Mouse (Mus musculus) ovary, adult 18-20 months (tissue): ENCODE data around the gene Chd9.
A peak's percentile ranks its signal among the peaks of the same experiment; 100 is the strongest.

Experiments used
- DNase-seq: peaks from one replicate; pipeline ENCODE4 v3.0.0; 2022; ENCODE audit warnings: low spot score, mixed read lengths

Gene Chd9

GRCm38 (mm10) chr8:90839725-90840714, 11.9 kb downstream of the Chd9 start:
- DNase-seq, result peak; percentile 29

DNA sequence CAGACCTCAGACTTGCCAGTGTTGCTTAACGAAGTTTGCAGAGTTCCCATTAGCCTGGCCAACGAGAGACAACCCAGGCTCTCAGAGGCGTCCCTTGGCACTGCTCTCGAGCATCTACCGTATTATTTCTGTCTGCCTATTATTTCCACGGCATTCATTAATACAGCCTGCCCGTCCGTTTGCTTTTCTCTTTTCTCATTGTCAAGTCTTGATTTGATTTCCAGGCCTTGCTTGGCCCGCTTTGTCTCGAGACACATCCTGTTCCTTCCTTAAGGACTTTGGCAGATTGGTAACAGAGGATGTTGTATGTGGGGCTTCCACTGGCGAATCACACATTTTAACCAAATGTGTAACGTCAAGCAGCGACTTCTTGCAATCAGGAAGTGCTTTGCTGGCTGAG, 13.2 kb downstream of the Chd9 start:
- no peak for DNase-seq

DNA sequence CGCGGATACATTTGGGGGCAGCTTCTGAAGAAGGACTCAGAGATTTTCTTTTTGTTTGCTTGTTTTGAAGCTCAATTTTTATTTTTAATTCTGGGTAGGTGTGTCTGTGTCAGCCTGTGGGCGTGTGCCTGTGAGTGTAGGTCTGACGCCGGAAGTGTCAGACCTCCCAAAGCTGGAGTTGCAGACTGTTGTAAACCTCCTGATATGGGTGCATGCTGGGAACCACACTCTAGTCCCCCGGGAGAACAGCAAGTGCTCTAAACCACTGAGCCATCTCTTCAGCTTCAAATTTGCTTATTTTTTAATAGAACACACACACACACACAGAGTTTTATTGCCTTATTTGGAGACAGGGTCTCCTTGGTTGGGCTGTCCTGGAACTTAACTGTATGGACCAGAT, 15.0 kb downstream of the Chd9 start:
- DNase-seq, result no peak

GRCm38 (mm10) chr8:90844179-90844967, 16.2 kb downstream of the Chd9 start:
- DNase-seq, result no peak

DNA sequence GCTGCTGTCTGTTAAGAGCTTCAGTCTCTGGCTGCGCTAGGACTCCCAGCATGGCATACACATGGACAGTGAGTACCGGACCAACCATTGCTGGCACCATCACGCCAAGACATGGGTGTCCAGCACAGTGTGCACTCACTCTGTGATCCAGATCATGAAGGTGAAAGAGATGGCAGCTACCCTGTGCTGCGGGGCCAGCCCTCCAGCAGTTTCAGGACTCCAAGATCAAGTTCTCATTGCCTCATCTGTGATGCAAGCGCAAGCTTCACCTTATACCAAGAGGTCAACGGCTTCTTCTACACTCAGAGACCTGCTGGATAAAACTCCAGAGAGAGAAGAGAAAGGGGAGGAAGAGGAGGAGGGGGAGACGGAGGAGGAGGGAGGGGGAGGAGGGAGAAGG, 19.8 kb downstream of the Chd9 start:
- DNase-seq, result no peak

- no peak for DNase-seq
Observed at GRCm38 (mm10) chr8:90849462-90850050, 21.4 kb downstream of the Chd9 start.

DNA sequence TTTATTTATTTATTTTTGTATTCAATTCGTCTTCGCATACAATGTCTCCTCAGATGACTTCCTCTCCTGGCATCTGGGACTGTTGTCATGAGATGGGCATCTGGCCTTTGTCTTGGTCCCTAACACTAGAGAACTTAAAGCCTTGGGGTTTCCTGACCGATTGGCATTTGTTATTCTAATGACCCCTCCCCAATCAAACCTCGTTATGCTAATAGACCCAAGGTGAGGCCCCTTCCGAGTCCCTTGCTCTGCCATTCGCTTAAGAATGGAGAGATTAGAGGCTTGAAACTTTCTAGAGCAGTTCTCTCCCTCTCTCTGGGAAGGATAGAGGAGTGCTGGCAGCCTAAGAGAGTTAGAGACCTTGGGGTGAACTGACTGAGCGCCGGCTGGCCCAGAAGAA, 23.4 kb downstream of the Chd9 start:
- no peak for DNase-seq

- no peak for DNase-seq
Observed at GRCm38 (mm10) chr8:90853971-90854670, 26.0 kb downstream of the Chd9 start.

DNA sequence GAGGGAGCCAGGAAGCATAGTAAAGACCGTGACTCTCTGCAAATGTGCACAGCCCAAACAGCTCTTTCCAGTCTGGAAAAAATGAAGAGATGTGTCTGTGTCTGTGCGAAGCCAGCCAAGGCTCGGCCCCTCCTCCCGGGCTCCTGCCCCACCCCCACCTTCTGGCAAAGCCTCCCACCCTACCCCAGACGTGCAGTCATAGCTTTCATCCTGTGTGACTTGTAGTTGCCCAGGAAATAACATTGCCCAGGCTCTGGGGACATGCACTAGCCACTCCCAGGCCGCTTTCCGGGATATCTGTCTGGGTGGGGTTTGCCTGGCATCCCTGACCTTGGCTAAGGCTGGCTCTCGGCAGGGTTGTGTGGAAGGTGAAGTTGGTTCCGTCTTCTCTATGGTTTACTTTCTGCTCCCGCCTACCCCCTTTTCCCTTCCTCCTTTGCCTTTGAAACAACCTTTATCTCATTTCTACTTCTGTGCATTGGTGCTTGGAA, 26.6 kb downstream of the Chd9 start:
- DNase-seq, result no peak

DNA sequence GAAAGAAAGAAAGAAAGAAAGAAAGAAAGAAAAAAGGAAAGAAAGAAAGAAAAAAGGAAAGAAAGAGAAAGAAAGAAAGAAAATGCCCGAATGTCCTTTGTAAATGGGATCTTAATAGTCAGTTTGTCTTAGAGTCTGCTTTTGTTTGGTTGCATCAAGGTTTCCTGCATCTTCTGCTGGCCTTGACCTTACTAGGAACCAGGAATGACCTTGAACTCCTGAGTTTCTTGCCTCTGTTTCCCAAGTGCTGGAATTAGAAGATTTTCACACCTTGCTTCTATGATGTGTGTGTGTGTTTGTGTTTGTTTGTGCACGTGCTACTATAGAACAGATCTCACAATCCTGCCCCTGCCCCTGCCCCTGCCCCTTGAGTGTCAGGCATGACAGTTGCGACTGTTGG, 28.0 kb downstream of the Chd9 start:
- DNase-seq, result no peak

DNA sequence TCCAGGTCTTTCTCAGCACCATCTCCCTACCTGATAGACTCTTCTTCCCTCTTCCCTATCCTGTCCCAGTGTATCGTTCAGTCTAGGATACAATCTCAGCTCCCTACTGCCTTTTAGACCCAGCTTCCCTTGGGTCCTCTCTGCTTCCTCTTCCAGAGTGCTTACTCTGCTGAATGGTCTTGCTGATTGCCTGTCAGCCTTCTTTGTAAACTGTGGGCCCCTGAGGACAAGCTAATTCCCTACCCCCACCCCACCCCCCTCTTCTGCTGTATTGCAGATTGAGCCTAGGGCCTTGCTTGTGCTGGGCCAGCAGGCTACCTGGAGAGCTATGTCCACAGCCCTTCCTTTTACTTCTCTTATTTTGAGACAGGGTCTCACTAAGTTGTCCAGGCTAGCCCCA, 28.8 kb downstream of the Chd9 start:
- no peak for DNase-seq

DNA sequence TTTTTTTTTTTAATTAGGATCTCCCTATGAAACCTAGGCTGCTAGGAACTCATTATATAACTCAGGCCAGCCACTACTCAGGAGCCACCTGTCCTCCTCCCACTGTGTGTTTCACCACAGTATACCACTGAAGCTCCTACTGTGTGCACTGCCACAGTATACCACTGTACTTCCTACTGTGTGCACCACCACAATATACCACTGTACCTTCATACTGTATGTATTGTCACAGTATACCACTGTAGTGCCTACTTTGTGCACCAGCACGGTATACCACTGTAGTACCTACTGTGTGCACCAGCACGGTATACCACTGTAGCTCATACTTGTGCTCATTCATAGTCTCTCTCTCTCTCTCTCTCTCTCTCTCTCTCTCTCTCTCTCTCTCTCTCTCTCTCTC, 29.9 kb downstream of the Chd9 start:
- no peak for DNase-seq

- DNase-seq, result no peak
Observed at GRCm38 (mm10) chr8:90861266-90861944, 33.3 kb downstream of the Chd9 start.

DNA sequence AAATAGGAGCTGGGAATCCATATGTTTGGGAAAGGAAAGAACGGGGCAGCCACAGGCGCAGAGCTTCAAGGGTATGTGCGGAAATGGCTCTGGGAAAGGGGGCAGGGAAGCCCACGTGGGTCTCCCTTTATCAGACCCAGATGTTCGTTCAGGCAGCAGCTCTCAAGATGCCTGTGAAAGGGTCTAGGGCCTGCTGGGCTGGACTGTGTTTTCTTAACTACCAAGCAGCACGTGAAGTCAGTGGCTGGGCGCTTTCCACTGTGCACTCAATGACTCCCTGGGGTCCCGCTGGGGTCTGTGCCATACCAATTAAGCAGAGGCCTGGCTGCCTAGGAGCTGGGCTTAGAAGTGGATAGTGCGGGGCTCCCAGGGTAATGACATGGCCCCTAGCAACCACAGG, 33.9 kb downstream of the Chd9 start:
- DNase-seq, result no peak

- no peak for DNase-seq
Observed at GRCm38 (mm10) chr8:90867061-90867460, 38.9 kb downstream of the Chd9 start.

GRCm38 (mm10) chr8:90867911-90868310, 39.8 kb downstream of the Chd9 start:
- DNase-seq, result no peak

- peak; percentile 37 for DNase-seq
Observed at GRCm38 (mm10) chr8:90868334-90868733, 40.2 kb downstream of the Chd9 start.

DNA sequence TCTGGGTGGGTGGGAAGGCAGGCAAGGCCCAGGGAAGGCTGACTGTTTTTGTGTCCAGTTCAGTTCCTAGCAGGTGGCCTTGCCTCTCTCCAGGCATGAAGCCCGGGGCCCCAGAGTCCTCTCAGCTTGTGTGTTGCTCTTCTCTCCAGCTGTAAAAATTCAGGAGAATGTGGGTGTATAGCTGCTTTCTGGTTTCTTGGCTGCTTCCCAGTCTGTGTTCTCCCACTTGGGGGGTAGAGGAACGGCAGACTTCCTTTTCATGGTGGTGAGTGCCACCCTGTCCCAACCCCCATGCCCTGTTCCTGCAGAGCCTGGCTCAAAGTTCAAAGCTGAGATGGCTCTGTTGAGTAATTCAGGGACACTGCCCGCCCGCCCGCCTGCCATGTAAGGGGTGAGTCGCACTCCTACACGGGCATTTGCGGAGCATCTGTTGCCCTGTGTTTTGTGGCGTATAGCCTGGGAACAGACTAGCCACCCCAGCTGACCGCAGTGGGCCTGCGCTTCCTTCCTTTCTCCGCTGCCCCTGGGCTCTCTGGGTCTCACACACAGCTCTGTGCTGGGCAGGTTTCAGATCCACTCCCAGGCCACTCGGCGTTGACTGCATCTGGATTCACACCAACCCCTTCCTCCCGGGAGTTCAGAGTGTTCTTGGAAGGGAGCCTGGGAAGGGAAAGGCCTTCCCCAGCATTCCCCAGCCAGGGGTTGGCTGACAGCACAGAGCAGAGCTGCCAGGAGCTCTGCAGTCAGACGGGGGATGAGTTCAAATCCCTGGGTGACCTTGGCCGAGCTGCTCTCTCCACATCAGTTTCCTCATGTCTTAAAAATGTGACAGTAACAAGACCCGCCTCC, 41.1 kb downstream of the Chd9 start:
- peak; percentile 85 for DNase-seq

DNA sequence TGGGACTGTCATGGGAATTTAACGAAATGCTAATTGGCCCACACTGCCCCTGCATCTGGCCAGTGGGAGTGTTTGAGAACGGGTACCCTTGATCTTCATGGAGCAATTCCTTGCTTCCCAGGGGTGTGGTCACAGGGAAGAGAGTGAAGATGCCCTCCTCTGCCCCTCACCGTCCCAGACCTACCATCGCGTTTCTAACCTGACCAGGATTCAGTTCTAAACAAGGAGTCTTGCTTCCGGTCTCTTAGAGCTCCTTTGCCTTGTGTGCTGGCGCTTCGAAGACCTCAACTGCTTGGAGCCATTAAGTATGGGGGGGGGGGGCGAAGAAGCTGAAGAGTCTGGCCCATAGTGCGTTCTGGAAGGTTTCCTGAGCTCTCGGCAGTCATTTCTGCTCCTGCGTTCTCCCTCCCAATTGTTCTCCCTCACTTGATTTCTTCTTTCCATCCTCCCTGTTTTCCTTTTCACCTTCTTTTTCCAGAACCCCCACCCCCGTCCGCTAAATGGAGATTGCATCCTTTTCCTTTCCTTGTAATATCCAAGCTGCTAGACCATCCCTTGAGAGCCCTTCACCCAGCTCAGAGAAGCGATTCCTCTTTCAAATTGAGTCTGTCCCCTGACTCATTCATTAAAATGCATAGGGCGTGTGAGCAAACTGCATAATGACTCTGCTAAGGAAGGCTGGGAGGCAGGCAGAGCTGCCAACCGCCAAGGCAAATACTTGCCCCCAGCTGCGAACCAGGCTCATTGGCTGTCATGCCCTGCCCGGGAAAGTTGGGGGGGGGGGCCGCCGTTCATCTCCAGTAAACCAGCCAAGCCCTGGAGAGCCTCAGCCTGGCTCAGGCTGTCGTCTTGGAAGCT, 42.0 kb downstream of the Chd9 start:
- no peak for DNase-seq
